Mouse (Mus musculus): ENCODE results near the gene Prepl.

DNA sequence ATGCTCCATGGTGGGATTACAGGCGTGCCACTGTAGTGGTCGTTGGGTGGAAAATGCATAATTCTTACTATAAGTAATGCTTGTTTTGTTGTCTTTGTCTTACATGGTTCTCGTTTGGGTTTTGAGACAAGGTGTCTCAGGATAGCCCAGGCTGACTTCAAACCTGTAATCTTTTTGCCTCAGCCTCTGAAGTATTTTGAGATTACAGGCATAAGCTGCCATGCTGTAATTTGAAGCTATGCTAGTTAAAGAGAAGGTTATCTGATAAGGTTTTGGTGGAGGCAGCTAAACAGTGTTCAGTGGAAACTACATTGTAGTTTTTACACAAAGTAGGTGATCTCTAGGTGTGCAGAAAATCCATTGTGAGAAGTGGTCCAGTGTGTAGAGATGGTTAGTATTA lies 71.7 kb downstream of the Prepl start:
- TF ChIP-seq EP300 (IDR thresholded peaks at IDR 0.05; ENCODE audit: low read depth): no peak
- no peak for TF ChIP-seq CTCF (IDR thresholded peaks at IDR 0.05; ENCODE audit: low read depth)
